Mouse (Mus musculus) lung, postnatal 0 days (tissue): ENCODE results near the gene Srebf2.

Experiments used
- CTCF ChIP-seq: IDR thresholded peaks from 2 replicates; pipeline ENCODE4 v1.5.1; 2016; ENCODE audit warnings: antibody characterized with exemption, mild to moderate bottlenecking
- EP300 ChIP-seq: IDR thresholded peaks from 2 replicates; pipeline ENCODE4 v1.6.1; 2016; ENCODE audit warnings: antibody characterized with exemption, mild to moderate bottlenecking, control low read depth

- TF ChIP-seq EP300 (no peak), CTCF (no peak)
Observed at GRCm38 (mm10) chr15:82202086-82202485, 55.1 kb downstream of the Srebf2 start.
